Mouse (Mus musculus) fibroblast of lung, adult 2 months (primary cell): Measurements from ENCODE around the gene Olfr1410.

ENCODE experiments used
- DNase-seq: peaks from one replicate; pipeline ENCODE4 v3.0.0-alpha.2; 2011; ENCODE audit warnings: low read depth

The Olfr1410 gene

DNA sequence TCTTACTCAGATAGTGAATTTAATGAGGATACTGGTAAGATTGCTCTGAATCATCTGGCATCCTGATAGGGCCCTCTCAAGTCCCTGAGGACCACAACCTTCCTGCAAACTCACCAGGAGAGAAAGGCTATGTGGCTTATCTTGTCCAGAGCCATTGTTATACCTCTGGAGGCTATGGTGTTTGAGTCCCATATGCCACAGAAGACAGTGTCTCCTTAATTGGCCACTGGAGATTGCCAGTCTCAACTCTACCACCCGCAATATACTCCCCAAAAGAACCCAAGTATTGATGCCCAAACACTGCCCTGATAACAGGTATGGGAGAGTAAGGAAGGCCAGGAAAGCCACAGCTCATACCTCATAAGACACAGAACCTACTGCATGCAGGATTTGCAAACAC is at the start of gene Olfr1410:
TSS of gene Olfr1410 (plus strand) at position 301 of the 400 bp plus-strand sequence.
- DNase-seq = no peak

DNA sequence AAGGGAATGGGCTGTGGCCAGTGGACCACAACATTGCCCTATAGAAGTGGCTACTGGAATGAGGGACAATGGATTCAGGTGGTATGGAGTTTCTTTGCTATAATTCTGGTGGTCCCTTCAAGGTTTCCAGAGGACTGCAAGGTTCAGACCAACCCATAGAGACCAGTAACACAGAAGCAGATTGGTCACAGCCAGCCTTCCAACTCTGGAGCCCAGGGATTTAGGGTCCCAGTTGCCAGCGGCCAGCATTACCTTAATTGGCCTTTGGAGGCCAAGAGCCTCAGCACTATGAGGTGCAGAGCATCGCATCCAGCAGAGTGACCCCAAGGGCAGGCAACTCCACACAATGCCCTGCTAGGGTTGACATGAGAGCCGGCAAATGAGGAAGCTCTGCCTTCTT is 34.6 kb upstream of the Olfr1410 start, which contains the start of gene Olfr1413:
TSS of gene Olfr1413 (plus strand) at position 301 of the 400 bp plus-strand sequence.
- DNase-seq = no peak

DNA sequence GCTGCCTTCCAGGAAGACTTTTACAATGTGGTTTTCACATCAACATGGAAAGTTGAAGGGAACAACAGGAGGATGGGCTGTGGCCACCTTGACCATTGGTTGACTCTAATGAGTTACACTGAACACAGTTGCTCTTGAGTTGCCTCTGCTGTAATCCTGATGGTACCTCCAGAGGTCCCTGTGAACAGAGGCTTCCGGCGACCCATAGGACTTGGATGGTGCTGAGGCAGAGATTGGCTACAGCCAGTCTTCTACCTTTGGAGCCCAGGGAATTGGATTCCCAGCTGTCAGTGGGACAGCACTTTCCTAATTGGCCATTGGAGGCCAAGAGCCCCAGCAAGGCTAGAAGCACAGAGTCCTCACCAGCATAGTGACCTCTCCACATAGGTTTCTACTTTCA is 20.1 kb upstream of the Olfr1410 start, which contains the start of gene Olfr1412:
TSS of gene Olfr1412 (plus strand) at position 301 of the 400 bp plus-strand sequence.
- no peak for DNase-seq

DNA sequence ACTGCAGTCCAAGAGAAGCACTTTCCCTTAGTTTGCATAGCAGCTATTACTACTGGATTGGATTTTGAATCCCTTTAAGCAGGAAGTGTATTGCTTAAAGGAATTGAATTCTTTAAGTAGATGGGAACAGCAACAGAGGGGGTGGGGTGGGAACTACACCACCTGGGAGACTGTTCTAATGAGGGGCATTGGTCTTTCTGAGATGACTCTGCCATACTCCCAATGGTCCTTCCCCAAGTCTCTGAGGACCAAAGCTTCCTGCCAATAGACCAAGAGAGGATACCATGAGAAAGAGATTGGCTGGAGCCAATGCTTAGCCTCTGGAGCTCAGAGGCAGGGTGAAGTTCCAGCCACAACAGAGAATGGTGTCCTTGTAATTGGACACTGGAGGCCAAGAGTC is 11.5 kb upstream of the Olfr1410 start, which contains the start of gene Olfr1411:
TSS of gene Olfr1411 (plus strand) at position 301 of the 400 bp plus-strand sequence.
- DNase-seq = no peak

DNA sequence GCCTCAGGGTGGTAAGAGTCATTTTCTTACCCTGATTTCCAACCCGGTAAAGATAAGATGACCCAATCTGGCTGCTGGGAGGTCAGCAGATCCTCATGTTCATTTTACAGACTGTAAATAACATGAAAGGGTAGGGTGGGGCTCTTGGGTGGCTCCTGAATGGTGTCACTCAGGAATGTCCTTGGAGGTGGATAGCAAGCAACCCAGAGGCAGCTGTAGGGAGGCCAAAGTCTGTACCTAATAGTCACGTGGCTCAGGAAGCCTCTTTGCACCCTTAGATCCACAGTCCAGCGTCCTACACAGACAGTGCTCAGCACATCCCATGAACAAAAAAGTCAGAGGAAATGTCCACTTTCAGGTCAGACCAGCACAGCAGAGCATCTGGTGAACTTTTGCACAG is 9.6 kb upstream of the Olfr1410 start:
- DNase-seq = no peak

DNA sequence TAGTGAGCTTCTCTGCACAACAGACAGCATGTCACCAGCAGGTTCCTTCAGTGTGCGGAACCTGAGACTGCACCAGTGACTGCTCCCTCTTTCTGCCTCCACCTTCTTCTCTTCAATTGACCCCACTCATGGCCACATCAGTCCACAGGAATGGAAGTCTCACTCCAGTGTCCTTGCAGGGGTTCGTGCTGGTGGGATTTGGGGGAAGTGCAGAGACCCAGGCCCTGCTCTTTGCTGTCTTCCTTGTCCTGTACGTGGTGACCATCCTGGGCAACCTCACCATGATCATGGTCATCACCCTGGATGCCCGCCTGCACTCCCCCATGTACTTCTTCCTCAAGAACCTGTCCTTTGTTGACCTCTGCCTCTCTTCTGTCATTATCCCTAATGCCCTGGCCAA is 2.1 kb downstream of the Olfr1410 start:
- DNase-seq = no peak

DNA sequence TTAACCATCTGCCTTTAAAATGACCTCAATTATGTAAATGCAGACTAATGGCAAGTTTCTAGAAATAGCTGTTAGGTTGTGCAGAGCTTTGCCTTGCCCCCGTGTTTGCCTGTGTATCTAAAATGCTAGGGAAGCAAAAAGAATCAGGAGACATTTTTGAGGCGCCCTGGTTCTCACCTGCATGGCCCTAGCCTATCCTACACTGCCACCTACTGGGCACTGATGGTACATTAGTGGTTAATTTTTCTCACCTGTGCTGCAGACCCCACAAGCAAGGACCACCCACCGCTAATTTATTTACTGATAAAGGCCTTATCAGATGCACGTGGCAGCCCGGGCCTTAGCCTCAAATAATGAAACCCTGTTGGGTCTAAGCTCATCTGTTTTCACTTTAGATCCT is 5.4 kb downstream of the Olfr1410 start:
- no peak for DNase-seq

DNA sequence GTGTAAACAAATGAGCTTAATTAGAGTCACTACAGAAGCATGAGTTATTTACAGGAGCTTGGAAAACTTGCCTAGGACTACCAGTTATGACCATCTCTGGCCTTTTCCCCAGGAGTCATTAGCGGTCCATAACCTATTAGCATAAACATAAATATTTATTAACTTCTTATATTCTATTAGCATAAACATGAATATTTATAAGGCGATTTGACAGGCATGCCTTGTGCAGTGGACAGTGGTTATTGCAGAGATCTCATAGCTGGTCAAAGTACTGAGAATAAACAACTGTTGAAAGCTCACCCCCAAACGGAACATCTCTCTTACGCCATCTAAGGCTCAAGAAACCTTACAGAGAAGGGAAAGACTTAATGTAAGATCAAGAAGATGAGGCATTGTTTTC is 7.6 kb downstream of the Olfr1410 start:
- DNase-seq = no peak

DNA sequence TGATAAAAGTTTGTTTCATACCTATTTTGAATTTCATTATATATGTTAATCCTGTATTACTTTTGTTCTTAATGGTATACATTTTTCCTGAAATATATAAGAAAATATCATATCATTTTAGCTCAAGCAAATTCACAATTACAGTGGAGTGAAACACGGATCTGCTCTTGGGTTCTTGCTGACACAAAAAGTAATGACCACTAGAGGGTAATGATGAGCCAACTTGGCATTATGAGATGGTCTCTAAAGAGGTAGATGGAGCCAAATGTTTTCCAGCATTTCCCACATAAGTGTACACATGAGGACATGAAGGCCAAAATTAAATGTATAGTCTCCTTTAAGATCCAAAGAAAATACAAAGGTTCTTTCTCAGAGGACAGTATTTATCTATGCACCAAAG is 8.9 kb downstream of the Olfr1410 start:
- peak; percentile 24 for DNase-seq

DNA sequence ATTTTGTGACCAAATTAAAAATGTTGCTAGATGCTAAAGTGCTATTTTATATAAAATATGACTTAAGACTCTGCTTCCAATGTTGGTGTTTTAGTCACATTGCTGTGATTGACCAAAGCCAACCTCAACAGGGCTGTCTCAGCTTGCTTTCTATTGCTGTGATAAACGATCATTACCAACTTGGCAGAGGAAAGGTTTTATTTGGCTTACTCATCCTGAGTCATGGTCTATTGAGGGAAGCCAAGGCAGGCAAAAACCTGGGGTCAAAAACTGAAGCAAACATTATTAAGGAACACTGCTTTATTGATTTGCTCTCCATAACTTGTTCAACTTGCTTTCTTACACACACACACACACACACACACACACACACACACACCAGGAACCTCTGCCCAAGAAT is 10.5 kb downstream of the Olfr1410 start:
- peak; percentile 63 for DNase-seq

DNA sequence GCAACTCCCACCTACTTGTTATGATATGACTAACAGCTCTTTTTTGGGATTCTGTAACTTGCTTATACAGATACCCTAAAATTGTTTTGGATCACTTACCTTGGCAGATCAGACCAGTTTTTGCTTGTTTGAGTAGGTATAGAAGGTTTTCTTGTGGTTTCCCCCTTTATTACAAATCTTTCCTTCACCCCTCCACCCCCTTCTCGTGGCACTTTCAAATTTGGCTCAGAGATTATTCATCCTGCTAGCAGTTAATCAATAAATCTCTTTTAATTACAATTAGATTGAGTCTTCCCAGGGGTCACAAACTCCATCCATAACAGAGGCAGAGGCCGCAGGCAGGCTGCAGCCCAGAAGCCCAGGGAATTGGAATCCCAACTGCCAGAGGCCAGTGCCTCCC is 11.9 kb downstream of the Olfr1410 start, which contains the start of gene Olfr12:
TSS of gene Olfr12 (plus strand) at position 301 of the 400 bp plus-strand sequence.
- no peak for DNase-seq

DNA sequence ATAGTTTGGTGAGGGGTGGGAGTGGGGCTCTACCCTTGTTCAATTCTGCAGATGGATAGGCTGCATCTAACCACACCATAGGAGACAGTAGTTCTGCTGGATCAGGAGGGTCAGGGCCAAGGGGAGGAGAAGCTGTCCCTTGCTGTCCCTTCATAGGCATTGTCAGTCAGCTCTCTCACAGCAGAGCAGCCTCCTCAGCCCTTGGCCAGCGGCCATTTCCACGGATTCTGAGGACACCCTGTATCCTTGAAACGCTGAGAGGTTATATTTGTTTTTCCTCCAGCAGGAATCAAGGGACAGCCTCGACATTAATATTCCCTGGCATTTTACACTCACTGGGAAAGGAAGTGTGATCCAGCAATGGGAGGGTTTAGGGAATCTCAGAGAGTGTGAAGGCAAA is 12.8 kb downstream of the Olfr1410 start:
- DNase-seq = no peak

DNA sequence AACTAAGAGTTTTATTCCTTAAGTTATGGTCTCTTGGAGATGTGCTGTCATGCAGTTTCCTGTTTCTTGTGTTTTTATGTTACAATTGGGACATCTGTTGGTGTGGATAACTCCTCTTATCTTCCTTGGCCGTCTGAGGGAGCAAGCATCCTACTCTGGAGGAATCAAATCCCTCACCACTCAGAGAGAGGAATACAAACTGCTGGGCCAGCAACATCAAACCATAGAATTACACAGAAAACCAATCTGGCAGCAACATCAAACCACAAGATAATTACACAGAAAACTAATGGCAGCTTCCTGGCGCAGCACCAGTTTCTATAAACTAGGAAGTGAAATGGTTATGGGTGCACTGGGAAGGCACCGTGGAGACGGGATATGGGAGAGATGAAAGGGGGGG is 22.6 kb downstream of the Olfr1410 start:
- no peak for DNase-seq

DNA sequence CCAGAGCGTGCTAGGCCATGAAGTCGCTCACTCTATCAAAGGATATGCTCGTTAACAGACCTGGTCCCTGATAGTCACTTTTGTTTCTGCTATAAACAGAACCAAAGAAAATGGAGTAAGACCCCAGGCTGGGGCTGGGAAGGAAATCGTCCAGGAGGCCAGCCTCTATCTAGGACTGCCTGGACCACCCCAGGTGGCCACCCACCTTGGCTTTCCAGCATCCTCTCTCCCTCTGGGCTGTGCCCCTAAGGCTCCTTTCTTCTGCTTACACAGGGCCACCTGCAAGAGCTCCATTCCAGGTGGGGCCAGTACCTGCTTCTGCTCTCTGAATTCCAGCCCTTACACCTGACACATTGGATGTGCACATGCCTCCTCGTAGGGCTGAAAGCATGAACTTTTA is 26.6 kb downstream of the Olfr1410 start:
- DNase-seq = no peak

DNA sequence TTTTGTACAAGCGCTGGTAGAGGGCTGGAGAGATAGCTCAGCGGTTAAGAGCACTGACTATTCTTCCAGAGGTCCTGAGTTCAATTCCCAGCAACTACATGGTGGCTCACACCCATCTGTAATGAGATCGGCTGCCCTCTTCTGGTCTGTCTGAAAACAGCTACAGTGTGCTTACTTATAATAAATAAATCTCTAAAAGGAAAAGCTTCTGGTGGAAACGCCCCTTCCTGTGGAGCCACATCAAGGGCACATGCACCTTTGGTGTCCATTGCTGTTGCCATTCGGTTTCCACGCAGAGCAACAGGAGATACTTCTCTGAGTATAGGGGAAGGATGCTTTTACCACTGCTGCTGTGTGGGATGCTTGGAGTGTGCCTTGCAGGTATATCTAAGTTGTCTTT is 27.4 kb downstream of the Olfr1410 start:
- DNase-seq = no peak

DNA sequence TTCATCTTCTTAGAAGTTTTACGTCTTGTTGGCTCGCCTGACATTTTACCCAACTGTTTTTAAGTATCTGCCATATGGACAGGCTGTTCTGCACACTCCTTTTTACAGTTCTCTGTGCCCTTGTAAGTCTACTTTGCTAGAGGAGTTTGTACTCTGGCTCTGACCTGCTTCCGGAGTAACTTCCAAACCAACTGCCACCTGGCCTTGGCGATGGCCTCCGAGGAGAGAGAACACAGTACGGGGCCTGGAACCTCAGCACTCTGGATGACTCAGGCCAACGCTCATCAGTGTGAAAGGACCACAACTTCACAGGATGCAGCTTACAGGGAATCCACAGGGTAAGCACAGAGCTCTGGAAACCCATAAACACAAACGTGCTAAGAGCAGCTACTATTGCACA is 28.1 kb downstream of the Olfr1410 start:
- DNase-seq = no peak

DNA sequence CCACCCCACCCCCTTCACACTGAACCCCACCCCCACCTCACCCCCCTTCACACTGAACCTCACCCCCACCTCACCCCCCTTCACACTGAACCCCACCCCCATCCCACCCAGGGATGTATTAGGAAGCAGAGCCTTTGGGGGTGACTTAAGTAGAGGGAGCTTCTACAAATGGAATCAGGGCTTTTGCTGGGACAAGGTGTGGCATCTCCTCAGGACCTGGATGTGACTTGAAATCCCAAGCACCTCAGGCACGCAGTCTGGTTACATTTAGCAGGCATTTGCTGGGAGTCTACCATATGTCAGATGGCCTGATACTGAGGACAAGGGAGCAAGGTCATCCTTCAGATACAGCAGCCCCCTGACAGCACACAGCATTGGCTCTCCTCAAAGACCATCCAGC is 29.0 kb downstream of the Olfr1410 start:
- DNase-seq = no peak

DNA sequence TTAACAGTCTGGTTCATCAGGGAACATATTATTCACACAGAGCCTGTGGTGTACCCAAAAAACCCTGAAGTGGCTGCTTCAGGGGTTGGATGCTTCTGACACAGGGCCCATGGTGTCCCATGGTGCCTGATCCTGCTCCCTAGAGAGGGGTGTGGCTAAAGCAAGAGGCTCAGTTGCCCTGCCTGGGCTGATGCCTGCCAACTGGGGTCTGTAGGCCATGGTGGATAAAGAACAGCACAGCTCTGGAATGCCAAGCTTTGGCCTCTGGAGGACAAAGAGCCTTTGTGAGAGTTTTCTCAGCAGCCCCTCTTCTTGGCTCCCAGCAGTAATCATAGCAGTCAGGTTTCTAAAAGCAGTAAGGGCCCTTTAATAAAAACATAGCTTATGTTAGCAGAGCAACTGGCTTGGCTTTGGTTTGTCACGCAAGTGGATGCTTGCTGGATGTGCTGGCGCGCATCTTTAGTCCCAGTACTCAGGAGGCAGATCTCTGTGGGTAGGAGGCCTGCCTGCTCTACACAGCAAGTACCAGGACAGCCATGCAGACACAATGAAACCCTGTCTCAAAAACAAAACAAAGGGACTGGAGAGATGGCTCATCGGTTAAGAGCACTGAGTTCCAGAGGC is 29.5 kb downstream of the Olfr1410 start:
- peak; percentile 49 for DNase-seq

DNA sequence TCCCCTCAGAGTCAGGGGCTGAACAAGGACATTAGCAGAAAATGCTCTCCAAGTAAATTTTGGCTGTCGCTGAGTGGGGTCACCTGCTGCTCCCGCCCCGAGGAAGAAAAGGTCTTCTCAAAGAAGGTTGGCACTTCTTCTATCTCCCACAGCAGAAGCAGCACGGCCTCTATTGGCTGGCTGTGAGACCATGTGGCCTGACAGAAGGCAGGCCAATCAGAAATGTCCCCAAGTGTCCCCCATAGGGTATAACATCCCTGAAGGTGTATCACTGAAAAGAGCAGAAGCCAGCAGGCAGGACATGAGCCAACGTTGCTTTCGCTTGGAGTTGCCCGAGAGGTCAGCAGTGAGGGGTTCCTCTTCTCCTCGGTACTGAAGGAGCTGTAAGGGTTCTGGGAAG is 30.4 kb downstream of the Olfr1410 start:
- no peak for DNase-seq

DNA sequence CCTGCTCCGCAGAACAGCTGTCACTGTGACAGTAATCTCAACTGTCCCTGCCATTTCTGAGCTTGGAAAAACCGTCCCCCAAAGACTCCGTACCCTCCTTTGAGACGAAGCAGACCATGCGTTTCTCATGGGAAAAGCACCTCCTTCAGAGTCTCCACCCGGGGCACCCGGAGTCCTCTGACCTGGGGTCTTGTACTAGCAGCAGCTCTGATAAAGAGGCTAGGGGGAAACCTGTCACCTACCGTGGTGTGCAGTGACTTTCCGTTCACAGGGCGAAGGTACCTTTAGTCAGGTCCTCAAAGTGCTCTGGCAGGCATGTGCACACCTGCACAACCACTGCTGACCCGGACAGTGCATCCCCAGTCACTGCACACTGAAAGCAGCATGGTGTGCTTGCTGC is 31.1 kb downstream of the Olfr1410 start:
- DNase-seq = no peak

DNA sequence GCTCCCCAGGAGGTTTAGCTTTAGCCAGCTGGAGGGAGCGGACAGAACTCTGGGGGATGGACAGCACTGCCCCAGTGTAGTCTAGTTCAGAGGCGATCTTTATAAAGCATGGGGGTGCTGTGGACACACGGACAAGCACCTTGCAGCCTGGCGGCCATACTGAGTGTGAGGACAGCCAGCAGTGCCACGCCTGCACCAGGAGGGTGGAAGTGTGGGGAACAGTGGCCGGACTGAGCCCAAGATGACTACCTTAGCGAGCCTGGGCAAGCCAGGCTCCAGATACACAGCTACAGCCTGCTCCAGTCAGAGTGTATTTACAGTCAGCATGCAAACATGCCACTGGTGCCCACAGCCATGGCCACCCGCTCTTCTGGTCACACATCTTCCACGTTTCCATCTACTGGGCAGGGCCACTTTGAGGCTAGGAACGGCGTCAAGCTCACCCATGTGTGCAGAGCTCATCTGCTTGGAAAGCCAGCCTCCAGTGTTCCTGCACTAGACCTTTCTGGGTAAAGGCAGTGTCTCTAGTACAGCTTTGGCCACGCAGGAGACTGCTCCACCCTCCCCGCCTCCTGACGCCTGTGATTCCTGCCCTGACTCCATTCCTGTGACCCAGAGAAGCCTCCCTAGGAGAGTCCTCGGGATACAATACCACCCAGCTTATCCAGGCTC is 32.1 kb downstream of the Olfr1410 start:
- no peak for DNase-seq

DNA sequence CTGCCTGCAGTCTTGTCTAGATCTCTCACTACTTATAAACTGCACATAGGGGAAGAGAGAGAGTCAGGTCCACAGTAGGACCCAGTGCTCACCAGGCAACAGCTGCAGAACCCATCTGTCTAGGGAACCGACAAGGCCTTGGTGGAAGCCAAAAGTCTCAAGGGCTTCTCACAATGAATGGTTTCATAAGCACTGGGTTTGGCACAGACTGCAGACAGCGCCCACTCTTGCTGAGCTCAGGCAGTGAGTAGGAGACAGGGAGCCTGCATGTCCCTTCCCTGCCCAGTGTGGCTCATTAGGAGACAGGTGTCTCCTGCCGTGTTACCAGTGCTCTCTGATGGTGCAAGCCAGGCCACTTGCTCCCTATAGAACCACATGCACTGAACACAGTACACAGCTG is 32.6 kb downstream of the Olfr1410 start:
- no peak for DNase-seq

DNA sequence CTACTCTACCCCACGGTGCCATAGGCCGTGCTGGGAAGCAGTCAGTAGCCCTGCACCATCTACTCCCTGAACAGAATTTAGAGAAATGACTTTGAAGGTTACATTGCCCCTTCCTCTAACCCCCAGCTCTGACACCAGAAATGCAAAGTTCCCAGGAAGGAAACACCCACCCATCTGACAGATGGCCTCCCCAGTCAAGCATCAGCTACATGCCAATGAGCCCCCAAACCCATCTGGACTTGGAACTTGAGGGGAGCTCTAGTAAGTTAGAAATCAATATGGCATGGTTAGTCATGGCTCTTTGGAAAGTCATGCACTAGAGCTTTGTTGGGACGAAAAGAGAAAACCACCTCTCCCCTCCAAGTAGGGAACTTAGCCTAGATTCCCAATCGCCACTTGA is 33.2 kb downstream of the Olfr1410 start:
- no peak for DNase-seq

DNA sequence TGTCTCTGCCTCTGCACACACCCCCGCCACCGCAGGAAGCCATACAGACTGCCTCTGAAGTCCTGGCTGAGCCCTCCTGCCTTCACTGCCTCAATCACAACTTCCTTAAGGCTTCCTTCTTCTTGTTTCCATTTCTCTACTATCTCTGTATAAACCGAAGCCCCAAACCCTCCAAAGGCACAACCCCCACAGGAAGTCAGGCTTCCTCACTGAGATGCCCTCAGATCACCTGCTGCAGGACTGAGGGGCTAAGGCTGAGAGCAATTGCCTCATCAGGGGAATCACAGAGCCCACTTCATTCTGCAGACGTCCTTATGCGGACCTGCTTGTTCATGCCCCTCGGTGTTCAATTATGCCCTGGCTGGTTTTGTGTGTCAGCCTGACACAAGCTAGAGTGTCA is 34.8 kb downstream of the Olfr1410 start:
- DNase-seq = no peak
